In genomic region chr14:13960482-13961325, GRCm38 (mm10) we compare ENCODE assay signal across 7 mouse cellular contexts. TPM values are rescaled to one million over a fixed set of nuclear protein-coding genes. Genes with fewer than 3 reads are reported as not detected.
A peak's percentile ranks its signal among the peaks of the same experiment; 100 is the strongest.
DNase-seq lines count a peak whose midpoint lies in the region; TF ChIP-seq lines count a peak whose summit lies in the region.

No protein-coding gene starts in this region.

- H3K27ac ChIP-seq in cortical plate, adult 2 months (ENCODE audit: insufficient read depth, low read length), result peak overlapping the region; percentile 24; the same call in 1 of the 2 replicates

- intact Hi-C loops in left cerebral cortex, postnatal 36 days (cut with DNase I), result loop anchor here (2.0 to 5.0 kb wide), 2 partner anchors 52 to 137 kb away; no protein-coding TSS in a partner anchor

- DNase-seq in adipocyte (ENCODE audit: low spot score), result peak; percentile 41
- peak; percentile 71 for DNase-seq in gastrocnemius, postnatal 10 days
- peak; percentile 72 for DNase-seq in induced T-regulatory cell, adult 2 months (ENCODE audit: low read depth)
- DNase-seq in left cerebral cortex, postnatal 36 days (ENCODE audit: low spot score in 2 of 2), result peak; percentile 54 to 70
- peak; percentile 62 for DNase-seq in mesoderm, embryonic 11.5 days (ENCODE audit: low read depth, low spot score)
- DNase-seq in right cerebral cortex, postnatal 25 days, result peak; percentile 69

- no peak for TF ChIP-seq POLR2A in cortical plate, adult 2 months (IDR thresholded peaks at IDR 0.05; ENCODE audit: extremely low read depth, insufficient read depth, low read length)

- H3K4me1 ChIP-seq in cortical plate, adult 2 months (ENCODE audit: control insufficient read depth, insufficient read depth, low read length), result no peaks in the 10 kb centered on the region; the same call in 1 of the 2 replicates

- peak overlapping the region; percentile 85 for H3K4me3 ChIP-seq in cortical plate, adult 2 months (ENCODE audit: insufficient read depth, low read length)

- no peak for TF ChIP-seq CTCF in cortical plate, adult 2 months (IDR thresholded peaks at IDR 0.05; ENCODE audit: extremely low read depth, insufficient read depth, low read length)

RNA-seq across cellular contexts. Expression of gene Atxn7, which starts 0.5 kb away (rescaled TPM):
- polyA plus RNA-seq in cortical plate, adult 2 months (2012; rRNA removed), result 26.0 and 28.5 TPM in 2 replicates
- total RNA-seq in gastrocnemius, postnatal 10 days (2021), result 10 to 100 TPM; 14.9 to 15.4 TPM
- total RNA-seq in left cerebral cortex, postnatal 36 days (2021), result 10 to 100 TPM; 24.4 to 30.5 TPM

RNA-seq across cellular contexts. Expression of gene Thoc7, which starts 0.9 kb away (rescaled TPM):
- polyA plus RNA-seq in cortical plate, adult 2 months (2012; rRNA removed), result 82.4 and 85.8 TPM in 2 replicates
- 100 to 1,000 TPM; 128 to 132 TPM for total RNA-seq in gastrocnemius, postnatal 10 days (2021)
- total RNA-seq in left cerebral cortex, postnatal 36 days (2021), result 10 to 100 TPM; 90.6 to 96.9 TPM

RNA-seq across cellular contexts. Expression of gene Gm281, which starts 46.4 kb away (rescaled TPM):
- polyA plus RNA-seq in cortical plate, adult 2 months (2012; rRNA removed), result not detected in 2 replicates
- total RNA-seq in gastrocnemius, postnatal 10 days (2021), result not detected
- not detected for total RNA-seq in left cerebral cortex, postnatal 36 days (2021)

Comparison
In these comparisons a context has a peak if more than half of its experiments do, and no peak if none do; other contexts are left out.
1. Peak in every context shown above with its lines: DNase-seq, H3K4me3 ChIP-seq and H3K27ac ChIP-seq.